Mouse (Mus musculus) gastrocnemius, postnatal 14 days (tissue): ENCODE results near the gene Hbp1. TPM values are rescaled to one million over a fixed set of nuclear protein-coding genes. Genes with fewer than 3 reads are reported as not detected.

ENCODE experiments used
- DNase-seq: peaks from one replicate; pipeline ENCODE4 v3.0.0; 2021; ENCODE audit warnings: mixed read lengths
- intact Hi-C: fragments of 180-260 bp; cut with DNase I; formaldehyde crosslinking; loops from one replicate; pipeline ENCODE4 v1.15.1; 2025; ENCODE audit warnings: low total_unique reads
- total RNA-seq, 2 experiments: library from RNA; stranded (reverse); gene quantifications; 2 replicates each; pipeline ENCODE4 v1.2.3; 2021

Gene Hbp1
- total RNA-seq, 2 experiments from 2014 or later = 53.1 to 61.6 TPM

DNA sequence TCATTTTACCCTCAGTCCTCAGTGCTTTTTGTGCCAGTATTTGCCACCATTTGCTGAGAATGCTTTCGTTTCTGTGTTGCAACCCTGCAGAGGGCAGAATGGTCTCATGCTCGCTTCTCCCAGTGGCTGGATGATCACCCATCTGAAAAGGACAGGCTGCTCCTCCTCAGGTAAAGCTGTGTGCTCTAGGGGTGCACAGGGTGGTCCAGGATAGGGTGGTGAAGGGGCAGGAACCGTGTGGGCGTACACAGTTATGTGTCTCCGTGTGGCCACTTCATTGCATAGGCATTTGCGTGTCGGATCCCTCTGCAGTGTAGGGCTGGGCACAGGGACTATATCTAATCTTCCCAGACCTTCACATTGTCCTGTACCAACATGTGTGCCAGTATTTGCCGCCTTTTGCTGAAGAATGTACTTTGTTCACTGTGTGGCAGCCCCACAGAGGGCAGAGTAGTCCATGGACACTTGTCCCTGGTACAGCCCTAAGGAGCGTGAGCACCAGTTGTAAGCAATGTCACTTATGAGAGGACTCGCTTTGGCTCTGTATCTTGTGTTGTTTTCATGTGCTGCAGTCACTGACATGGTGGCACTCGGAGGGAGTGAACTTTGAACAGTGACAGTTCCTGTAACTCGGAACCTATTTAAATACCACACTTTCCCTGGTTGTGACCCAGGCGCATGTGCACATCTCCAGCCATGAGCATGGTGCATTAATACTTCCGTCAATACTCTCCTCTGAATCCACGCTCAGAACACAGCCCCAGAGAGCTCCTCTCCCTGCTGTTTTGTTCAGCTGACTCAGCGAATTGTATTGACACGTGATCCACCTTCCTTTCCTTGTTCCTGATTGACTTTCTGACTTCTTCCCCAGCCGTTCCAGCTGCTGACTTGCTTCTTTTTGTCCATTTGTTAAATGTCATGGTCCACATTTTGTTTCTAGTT lies 29.6 kb downstream of the Hbp1 start:
- no peak for DNase-seq
- intact Hi-C loops = loop anchor here (10.0 kb wide), 1 partner anchor 416 kb away; no protein-coding TSS in a partner anchor

DNA sequence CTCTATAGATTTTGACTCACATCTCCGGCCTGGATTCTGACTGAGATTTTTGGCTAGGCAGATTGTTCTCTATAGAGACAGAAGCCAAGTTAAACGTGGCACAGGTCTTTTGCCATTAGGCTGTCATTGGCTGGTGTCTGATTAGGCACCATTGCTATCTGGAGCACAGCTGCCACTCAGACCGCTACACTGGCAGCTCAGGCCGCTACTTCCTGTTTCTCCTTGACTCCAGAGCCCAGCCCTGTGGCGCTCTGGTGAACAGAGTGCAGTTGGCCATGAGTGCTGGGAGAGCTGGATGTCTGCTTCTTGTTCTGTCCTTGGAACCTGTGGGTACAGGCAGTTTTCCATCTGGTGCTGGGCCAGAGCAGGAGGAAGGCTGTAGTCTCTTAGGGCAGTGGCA lies 33.1 kb downstream of the Hbp1 start:
- intact Hi-C loops = no loop called here
- DNase-seq = peak; percentile 65

DNA sequence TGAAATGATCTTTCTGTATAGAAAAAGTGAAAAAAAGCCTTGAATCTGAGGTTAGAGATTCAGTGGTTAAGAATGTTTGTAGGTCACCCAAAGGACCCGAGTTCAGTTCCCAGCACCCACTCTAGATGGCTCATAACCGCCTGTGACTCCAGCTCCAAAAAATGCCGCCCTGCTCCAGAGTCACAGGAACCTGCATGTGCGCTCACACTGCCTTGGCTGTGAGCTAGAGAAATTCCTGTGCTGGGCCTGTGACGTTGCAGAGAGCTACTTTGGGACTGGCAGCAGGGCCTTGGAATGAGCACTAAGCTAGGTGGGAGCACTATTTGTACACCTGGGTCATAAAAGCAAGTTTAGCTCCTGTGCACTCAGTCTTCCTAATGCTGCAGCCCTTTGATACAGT lies 33.6 kb downstream of the Hbp1 start:
- intact Hi-C loops = no loop called here
- DNase-seq = no peak

DNA sequence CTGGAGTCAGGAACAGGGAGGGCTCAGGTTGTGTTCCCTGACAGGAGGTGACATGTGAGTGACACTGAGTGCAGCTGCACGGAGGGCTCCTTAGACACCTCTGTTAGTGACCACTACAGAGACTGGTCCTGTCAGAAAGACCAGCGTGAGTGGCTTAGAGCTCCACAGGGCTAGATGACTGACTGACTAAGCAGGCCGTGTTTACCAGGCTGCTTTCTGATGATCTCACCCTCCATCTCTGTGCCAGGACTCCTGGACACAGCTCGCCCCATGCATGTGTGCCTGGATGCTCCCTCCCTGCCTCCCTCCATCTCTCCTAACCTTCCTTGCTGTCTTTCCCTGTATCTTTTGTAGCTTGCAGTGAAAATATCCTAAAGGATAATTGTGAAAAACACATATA lies 36.7 kb downstream of the Hbp1 start:
- DNase-seq = peak; percentile 62
- intact Hi-C loops = no loop called here

DNA sequence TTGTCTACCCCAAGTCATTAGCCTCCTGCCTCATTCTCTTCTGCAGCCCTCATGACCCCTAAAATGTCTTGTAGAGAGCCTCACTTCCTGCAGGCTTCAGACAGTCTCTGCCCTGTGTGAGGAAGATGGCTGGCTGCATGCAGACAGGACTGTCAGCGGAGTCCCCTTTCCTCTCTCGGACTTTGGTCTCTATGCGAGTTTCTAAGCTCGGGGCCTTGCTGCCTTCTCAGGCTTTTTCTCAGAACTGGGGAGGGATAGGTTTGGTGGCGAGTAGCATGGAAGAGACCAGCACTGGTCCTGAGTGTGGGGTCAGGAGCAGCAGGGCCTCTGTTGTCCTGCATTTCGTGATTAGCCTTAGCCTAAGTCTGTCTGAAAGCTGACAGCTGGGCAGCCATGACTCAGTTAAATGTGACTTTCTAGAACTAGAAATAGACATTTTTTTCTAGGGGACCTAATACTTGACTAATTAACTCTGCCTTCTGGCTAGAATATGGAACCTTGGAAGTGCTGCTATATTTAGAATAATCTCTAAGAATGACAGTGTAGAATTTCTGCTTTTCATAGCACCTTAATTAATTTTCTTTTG lies 37.3 kb downstream of the Hbp1 start:
- intact Hi-C loops = no loop called here

DNA sequence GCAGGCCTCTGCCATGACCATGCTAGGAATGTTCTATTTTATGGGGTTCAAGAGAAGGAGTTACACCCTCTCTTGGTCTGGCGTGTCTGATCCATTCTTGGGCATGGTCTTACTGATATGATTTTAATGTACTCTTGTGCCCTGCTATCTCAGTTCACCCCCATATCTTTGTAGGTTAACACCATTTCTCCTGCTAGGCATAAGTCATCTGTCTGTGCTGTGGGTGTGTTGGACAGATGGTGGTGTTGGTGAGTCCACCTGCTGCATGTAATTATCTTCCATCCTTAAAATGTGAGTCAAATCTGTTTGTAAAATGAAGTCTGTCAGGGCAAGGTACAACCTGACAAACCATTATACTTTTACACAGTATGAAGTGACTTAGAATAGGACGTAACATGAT lies 42.9 kb downstream of the Hbp1 start:
- intact Hi-C loops = no loop called here
- no peak for DNase-seq

More for the DNA sequence above, 37.3 kb downstream of the Hbp1 start:
- DNase-seq = no peak

DNA sequence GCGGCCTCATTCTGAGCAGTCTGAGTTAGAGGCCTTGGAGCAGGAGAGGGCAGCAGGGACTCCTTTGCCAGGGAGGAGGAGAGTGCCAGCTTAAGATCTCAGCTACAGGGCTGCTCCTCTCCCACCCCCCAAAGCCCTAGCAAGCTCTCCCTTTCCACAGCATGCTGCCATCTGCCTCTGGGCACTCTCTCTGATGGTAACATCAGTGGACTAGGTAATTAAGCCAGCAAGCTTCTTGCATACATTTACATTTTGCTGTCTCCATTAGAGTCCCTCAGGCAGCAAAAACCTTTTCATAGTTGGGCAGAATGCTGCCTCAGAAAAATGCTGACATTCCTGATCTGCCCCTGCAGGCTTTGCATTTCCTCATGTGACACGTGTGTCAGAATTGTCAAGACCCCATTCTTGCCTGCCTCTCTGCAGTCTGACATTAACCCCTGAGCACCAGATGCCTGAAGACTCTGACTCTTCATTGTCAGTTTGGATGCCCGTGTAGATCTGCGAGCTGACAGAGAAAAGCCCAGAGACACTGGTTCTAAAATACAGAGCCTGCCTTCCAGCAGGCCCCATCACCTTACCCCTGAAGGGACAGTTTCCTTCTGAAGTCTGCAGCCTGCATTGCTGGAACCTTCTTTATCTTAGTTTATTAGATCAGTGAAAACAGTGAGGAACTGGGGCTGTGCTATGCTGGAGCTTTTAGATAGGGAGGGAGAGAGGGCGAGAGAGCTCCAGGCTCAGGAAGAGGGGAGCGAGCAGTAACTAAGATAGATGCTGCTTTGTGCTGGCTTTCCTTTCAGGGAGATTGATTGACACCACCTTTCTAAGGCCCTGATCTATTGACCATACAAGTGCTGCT lies 44.4 kb downstream of the Hbp1 start:
- intact Hi-C loops = no loop called here
- no peak for DNase-seq

DNA sequence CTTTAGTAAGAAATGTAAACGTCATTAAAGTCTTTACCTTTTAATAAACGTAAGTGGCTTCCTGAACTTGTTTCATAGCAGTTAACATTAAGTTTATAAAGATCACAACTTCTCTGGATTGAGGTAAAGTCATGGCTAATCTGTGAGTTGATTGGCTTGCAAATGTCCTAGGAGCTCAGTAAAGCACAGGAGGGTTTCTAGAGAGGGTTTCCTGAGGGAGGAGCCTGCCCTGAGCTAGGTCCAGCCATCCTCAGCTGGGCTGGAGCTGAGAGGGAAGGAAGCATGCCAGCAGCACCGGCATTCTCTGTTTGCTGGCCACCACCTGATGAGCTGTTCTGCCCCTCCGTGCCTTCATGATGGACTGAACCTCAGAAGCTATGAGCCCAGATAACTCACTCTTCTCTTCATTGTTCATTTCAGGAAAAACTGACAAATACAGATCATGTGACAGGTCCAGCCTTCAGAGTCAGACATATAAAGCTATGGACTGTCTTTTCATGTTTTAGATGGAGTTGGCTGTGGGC lies 49.9 kb downstream of the Hbp1 start:
- intact Hi-C loops = no loop called here
- no peak for DNase-seq

DNA sequence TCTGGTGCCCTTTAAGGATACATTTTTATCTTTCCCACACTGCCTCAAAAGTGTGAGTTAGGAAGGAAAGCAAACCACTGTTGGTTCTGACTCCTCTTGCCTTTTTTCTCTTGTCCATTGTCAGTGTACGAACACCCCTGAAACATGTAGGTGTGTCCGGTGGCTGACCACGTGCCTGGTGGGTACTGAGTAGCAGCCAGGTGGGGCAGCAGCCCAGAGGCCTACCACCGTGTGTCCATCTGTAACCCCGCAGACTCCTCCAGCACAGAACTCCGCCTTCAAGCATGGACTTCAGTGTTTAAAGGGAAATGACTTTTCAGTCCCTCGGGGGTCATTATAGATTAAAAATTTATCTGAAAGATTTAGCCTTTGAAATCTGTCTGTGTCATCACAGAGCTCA lies 52.9 kb downstream of the Hbp1 start:
- DNase-seq = no peak

DNA sequence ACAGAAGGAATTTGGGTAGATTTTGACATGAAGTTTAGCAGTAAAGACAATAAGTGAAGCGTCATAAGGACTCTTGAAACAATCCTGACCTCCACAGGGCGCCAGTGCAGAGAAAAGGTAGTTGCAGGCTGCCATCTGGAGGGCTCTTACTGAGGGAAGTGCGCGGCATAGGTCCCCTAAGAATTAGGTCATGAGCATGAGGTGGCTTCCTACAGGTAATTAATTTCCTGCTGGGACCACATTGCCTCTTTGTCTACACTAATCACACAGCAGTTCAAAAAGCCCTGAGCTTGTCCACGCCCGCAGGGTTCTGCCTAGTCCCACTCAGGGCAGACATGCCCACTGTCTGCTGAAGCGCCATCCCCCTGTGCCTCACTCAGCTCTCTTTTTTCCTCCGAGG lies 53.3 kb downstream of the Hbp1 start:
- no peak for DNase-seq
- intact Hi-C loops = no loop called here

More for the DNA sequence above, 52.9 kb downstream of the Hbp1 start:
- intact Hi-C loops = no loop called here

DNA sequence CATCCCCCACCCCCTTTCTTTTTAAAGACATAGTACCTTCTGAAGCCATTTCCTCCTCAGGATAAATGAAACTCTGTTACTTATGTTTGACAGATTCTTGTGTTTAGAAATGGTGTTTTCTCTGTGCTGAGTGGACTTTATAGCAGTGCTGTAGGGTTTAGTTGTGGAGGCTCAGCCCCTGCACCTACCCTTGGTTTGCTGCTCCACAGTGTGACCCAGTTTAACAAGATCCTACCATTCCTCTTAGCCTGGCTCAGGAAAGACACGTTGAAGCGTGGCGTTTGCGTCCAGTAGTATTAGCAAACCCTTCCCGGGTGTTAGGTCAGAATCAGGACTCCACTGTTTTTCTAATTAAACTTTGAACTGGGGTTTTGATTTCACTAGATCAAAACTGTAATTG lies 54.0 kb downstream of the Hbp1 start:
- intact Hi-C loops = no loop called here

DNA sequence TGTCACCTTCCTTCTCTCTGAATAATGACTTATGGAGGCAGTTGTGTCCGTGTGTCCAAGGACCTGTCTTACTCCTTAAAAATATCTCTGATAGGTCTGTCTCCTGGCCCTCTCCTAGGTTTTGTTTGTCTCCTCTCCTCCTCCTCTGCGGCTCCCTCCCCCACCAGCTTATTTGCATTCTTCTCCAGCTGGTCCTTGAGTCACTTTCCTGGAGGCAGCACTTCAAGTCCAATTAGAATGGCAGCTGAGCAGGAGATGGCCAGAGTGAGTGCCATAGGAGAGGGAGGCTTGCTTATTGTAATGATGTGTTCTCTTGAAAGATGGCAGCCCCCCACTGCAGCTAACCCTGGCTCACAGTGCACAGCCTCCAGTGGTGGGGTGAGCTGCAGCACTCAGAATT lies 54.4 kb downstream of the Hbp1 start:
- DNase-seq = no peak
- intact Hi-C loops = no loop called here

More for the DNA sequence above, 54.0 kb downstream of the Hbp1 start:
- no peak for DNase-seq

DNA sequence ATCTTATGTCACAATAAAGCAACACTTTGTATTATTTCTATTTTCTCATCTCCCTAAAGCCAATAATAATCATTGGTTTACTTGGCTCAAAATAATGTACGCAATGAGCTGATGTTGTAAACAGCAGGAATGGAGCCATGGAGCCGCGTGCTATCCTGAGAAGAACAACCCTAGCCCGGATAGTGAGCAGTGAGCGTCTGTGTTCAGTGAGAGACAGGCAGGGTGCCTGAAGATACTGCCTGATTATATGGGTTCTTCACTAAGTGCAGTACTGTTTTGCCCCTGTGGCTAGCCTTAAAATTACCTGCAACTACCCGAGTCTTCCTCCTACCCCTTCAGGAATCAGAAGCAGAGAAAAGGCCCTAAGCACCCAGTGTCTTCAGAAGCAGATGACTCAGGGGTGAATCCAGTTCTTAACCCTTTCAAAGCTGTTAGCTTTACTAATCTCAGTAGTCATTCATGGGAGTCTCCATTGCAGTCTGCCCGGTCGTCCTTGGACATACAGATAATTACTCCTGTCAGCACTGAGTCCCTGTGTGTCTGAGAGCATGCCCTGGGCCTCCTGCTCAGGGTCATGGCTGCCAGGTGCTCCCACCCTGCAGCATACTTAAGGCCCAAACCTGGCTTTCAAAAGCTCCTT lies 55.1 kb downstream of the Hbp1 start:
- DNase-seq = no peak
- intact Hi-C loops = no loop called here

DNA sequence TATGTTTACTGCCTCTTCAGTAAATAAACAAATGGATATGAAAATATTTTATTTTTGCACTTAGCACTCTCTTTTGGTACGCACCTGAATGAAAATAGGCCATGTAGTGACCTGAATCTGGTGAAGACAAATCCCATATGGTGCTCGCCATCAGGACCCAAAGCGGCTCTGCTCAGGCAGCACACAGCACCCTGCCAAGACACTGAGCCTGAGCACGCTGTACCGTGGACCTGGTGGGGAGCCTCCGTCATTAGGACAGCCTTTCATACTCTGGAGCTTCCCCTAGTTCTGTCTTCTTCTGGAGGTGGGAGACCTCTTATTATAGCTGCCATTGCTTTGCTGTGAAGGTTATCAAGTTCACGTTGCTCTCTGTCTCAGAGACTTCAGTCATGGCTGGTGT lies 57.6 kb downstream of the Hbp1 start:
- intact Hi-C loops = no loop called here

DNA sequence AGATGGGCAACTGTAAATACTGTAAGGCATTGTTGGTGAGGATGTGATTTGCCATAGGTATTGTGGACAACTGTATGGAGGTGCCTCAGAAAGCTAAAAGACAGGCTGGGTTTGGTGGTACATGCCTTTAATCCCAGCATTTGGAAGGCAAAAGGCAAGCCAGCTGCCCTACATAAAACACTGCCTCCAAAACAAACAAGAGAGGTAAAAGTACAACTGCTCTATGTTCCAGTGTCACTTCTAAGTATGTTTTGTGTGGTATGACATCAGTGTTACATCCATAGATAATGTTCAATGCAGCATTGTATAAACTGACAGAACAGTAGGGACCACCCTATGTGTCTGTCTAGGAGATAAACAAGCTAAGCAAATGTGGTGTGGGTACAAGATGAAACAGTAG lies 58.3 kb downstream of the Hbp1 start:
- intact Hi-C loops = no loop called here

More for the DNA sequence above, 57.6 kb downstream of the Hbp1 start:
- no peak for DNase-seq

DNA sequence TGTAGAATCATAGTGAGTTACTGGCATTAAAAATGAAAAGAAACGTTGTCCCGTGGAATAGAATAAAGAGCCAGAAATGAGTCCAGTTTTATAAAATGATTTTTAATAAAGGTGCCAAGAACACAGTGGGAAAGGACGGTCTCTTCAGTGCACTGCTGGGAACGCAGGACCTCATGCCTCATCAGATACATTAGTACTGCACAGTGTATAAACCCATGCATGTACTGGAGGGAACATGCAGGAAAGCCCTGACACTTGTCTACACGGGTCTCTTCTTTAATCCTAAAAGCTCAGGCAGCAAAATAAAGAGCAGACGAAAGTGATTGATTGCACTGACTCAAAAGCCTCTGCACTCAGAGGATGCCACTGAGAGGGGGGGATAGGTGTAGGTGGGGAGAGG lies 59.6 kb downstream of the Hbp1 start:
- intact Hi-C loops = no loop called here
- DNase-seq = no peak

More for the DNA sequence above, 58.3 kb downstream of the Hbp1 start:
- no peak for DNase-seq

DNA sequence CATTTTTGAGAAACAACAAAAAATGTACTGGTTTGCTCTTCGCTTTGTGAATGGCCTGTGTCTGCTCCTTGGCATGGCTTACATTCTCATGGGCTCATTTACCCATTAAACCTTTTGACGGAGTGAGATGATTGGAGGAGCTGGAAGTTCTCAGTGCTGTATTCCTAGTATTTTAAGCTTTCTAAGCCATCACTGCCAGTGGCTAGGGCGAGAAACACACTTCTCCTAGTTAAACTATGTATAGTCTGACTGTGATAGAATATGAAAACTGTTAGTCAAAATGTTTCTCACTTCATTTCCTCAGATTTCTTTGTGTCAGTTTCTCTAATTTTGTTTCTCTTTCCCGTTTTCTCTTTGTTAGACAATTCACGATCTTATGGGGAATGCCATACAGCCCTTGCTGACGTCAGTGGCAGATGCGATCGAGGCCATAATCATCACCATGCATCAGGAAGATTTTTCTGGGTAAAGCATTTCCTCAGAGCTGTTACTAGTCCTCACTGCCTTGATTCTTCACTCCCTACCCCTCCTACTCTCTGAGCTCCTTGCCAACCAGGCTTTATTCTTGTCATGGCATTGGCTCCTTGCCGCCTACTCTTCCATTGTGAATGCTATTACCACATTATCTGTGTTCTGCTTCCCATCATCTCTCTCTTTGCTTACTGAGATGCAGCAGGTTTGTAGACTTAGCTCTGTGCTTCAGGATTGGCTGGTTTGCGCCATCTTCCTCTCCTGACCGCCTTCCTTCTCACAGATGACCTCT lies 64.3 kb downstream of the Hbp1 start:
- DNase-seq = no peak
- intact Hi-C loops = no loop called here

DNA sequence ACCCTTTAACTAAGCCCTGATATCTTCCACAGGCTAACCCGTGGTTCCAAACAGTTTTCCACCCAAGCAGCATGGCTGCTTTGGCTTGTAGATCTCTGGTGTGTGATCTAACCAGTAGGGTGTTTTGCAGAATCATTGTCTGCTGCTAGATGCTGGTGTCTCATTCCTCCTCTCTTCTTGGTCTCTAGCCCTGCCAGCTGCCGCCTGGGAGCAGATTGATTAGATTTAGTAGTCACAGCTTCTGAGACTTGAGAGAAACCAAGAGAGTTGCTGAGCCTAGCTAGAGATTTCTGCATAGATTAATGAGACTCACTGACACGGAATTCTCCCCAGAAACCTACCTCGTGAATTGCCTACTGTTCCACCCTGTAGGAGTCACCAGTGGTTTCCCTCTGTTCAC lies 65.3 kb downstream of the Hbp1 start:
- DNase-seq = no peak
- intact Hi-C loops = no loop called here

DNA sequence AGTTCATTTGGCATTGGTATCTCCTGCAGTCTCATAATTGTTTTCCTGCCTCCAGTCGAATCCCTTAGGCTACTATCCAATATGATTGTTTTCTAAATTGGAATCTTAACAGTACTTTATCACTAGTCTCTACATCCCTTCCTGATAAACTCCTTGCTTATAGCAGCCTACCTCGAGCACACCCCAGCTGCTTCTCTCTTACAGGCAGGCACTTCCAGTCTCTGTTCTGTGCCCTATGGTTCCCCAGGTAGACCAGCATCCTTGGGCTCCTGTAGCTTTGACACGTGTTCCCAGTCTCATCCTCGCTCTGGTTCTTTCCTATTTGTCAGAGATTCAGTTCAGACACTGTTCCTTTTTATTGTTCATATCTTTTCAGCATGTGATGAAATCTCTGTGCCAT lies 66.0 kb downstream of the Hbp1 start:
- no peak for DNase-seq
- intact Hi-C loops = no loop called here
